In the genomic region with DNA sequence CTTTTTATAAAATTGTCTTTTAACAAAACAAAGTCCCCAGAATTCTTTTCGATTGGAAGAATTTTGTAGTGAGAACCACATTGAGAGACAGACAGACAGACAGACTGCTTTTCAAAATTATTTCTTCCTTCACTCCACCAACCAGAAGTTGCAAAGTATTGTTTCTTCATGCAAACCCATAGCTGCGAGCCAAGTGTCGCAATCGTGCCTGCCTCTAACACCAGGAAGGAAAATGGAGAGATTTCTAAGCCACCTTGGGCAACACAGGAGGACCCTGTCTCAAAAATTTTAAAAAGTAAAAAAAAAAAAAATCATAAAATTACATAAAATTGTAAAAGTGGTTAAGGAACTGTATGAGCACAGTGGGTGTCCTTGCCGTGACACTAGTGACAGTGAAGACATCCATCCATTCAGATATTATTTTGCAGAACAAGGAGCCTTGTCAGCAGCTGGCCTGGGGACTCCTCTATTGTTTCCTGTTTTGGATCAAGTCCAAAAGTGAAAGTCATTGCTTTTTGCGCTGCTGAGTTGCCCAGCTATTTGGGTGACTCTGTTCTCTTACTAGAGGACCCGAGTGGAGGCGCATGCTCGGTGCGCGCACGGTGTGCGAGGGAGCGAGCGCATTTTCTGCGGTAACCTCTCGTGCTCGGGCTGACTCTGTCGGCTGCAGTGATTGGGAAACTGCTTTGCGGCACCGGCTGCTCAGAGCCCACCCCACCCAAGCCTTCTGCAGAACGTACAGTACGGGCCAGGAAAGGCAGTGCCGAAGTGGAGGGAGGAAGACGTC, we compare ENCODE assay signal across 7 mouse cellular contexts.
DNase-seq lines count a peak whose midpoint lies in the region; ATAC-seq lines count a peak whose summit lies in the region.

No protein-coding gene starts in this region.

- no peak for DNase-seq in hindbrain, embryonic 11.5 days (ENCODE audit: low spot score)
- DNase-seq in hindbrain, embryonic 10.5 days (ENCODE audit: low spot score), result no peak
- peak; percentile 35 for DNase-seq in CD4-positive helper T cell, adult 2 months (ENCODE audit: low read depth, low spot score)
- peak; percentile 41 for DNase-seq in NIH3T3 (ENCODE audit: low read depth)
- peak; percentile 37 to 46 for DNase-seq in layer of hippocampus, postnatal 14 days (ENCODE audit: low spot score in 2 of 2)
- no peak for DNase-seq in embryo, embryonic 9.5 days (ENCODE audit: extremely low spot score)

- no peak overlapping the region for H3K4me2 ChIP-seq in hindbrain, embryonic 11.5 days (replicated peaks; ENCODE audit: low read depth, low read length)

- no peak overlapping the region for H3K27ac ChIP-seq in hindbrain, embryonic 11.5 days (ENCODE audit: low read depth, low read length)
- no peak overlapping the region for H3K27ac ChIP-seq in hindbrain, embryonic 10.5 days

- ATAC-seq in hindbrain, embryonic 11.5 days (ENCODE audit: low FRiP score), result peak; percentile 45; the same call in 1 of the 2 replicates
- ATAC-seq in neutrophil, adult 5-6 weeks (ENCODE audit: extremely low read depth, insufficient number of reproducible peaks, low FRiP score, poor library complexity, severe bottlenecking), result peak; percentile 78

- H3K9ac ChIP-seq in hindbrain, embryonic 11.5 days (ENCODE audit: low read depth, low read length), result no peak overlapping the region

- no peaks in the 10 kb centered on the region for H3K27me3 ChIP-seq in hindbrain, embryonic 11.5 days (ENCODE audit: control insufficient read depth, insufficient read depth, low read length)
- no peaks in the 10 kb centered on the region for H3K27me3 ChIP-seq in hindbrain, embryonic 10.5 days (ENCODE audit: insufficient read depth, poor library complexity, severe bottlenecking)

- H3K9me3 ChIP-seq in hindbrain, embryonic 11.5 days (ENCODE audit: control insufficient read depth, low read length), result no peaks in the 10 kb centered on the region
- no peaks in the 10 kb centered on the region for H3K9me3 ChIP-seq in hindbrain, embryonic 10.5 days

- no peaks in the 10 kb centered on the region for H3K4me1 ChIP-seq in hindbrain, embryonic 11.5 days (replicated peaks; ENCODE audit: control insufficient read depth, insufficient read depth, low read length)
- H3K4me1 ChIP-seq in hindbrain, embryonic 10.5 days (replicated peaks), result 0 out of 2 replicates have a peak, but pooled peaks cover 3% of the 10 kb centered on the region

- H3K36me3 ChIP-seq in hindbrain, embryonic 11.5 days (ENCODE audit: control insufficient read depth, insufficient read depth, low read length), result no peaks in the 10 kb centered on the region
- peaks cover 60% of the 10 kb centered on the region for H3K36me3 ChIP-seq in hindbrain, embryonic 10.5 days

- WGBS in hindbrain, embryonic 11.5 days, result 91% methylated on average over 25 of the region's 25 CpGs
- WGBS in hindbrain, embryonic 10.5 days, result 94% methylated on average over 25 of the region's 25 CpGs

- H3K4me3 ChIP-seq in hindbrain, embryonic 11.5 days (ENCODE audit: low read depth, low read length), result no peak overlapping the region
- H3K4me3 ChIP-seq in hindbrain, embryonic 10.5 days, result no peak overlapping the region

Comparison
In these comparisons a context has a peak if more than half of its experiments do, and no peak if none do; other contexts are left out.
1. DNase-seq: peak in CD4-positive helper T cell, adult 2 months (single experiment), NIH3T3 (single experiment) and layer of hippocampus, postnatal 14 days (2 of 2); none in hindbrain, embryonic 11.5 days (single experiment), hindbrain, embryonic 10.5 days (single experiment) and embryo, embryonic 9.5 days (single experiment).